Mouse (Mus musculus): Measurements from ENCODE around the gene Wdr70.

DNA sequence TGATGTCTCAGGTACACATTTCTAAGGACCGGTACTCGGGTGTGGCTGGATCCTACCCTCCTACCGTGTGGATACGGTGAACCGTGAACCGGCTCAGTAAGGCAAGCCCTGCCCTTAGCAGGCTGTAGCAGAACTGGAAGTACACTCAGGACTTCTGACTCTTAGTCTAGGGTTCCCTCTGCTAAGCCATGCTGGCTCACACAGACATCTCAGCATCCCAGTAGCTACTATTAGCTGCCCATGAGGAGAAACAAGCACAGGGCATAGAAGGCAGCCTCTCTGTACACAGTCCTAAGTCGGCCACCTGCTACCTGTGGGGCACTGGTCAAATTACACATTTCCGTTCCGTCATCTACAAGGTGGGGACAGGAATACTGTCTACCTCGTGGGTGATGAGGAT is 220.1 kb downstream of the Wdr70 start:
- TF ChIP-seq GATA1 (IDR thresholded peaks at IDR 0.05; ENCODE audit: borderline replicate concordance, low read length) (no peak), FLI1 (IDR thresholded peaks at IDR 0.05; ENCODE audit: low read length) (no peak)
